In the genomic region with DNA sequence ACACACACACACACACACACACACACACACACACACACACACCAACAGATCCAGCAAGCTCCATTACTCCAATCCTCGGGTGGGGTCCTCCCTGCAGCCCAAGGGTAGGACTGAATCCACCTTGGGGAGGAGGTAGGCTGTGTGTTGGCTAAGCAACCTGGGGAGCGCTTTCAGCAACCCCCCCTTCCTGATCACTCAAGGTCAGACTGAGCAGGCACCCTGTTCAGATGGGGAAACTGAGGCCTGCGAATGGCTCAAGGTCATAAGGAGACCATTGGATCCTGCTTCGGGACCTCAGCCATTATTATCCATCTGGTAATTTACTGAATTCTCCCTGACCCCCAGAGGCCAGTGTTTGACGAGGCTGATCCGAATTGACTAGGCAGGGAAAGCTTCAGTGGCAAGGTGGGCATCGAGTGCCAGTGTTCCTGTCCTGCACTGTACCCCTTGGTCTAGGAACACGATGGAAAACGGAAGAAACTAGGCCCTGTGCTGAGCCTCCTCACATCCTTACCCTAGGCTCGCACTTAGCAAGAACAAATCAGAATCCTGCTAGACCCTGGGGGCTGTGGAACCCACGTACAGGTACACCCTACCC, we compare ENCODE assay signal across 10 mouse cellular contexts. TPM values are rescaled to one million over a fixed set of nuclear protein-coding genes. Genes with fewer than 3 reads are reported as not detected.
DNase-seq lines count a peak whose midpoint lies in the region; ATAC-seq and TF ChIP-seq lines count a peak whose summit lies in the region.
"Had no signal": no experiment of that assay in that cellular context is flagged by ENCODE, and none has a peak within 500 bp of the region (broad histone marks: within the 10 kb centered on the region; RNA-seq: fewer than 3 reads in every experiment).

No protein-coding gene starts in this region.

- peak overlapping the region; percentile 79 for H3K4me3 ChIP-seq in heart, embryonic 12.5 days
- H3K4me3 ChIP-seq in ES-E14 (ENCODE audit: insufficient read depth in 1 of 2, low read depth in 1 of 2, low read length in 2 of 2, poor library complexity in 1 of 2, severe bottlenecking in 1 of 2) = peak overlapping the region; percentile 83 to 93; a peak in 2 of 4 replicates
- H3K4me3 ChIP-seq in heart, postnatal 0 days (ENCODE audit: low read depth, low read length) = peak overlapping the region; percentile 76
- H3K4me3 ChIP-seq in liver, postnatal 0 days (ENCODE audit: low read depth, low read length) = peak overlapping the region; percentile 52; the same call in 1 of the 2 replicates

- in situ Hi-C loops in ES-E14 (cut with MboI; ENCODE audit: low sequenced_read_pairs in 2 of 2, unreplicated experiment in 2 of 2) = no loop called here

- WGBS in heart, embryonic 12.5 days = 56% methylated on average over 11 of the region's 11 CpGs
- 51% methylated on average over 11 of the region's 11 CpGs for WGBS in heart, postnatal 0 days
- 58% methylated on average over 11 of the region's 11 CpGs for WGBS in liver, postnatal 0 days (ENCODE audit: insufficient replicate concordance)

- intact Hi-C loops in heart, postnatal 36 days (cut with DNase I) = loop anchor here (2.0 kb wide), 1 partner anchor 52 kb away; no protein-coding TSS in a partner anchor

- peaks cover 77% of the 10 kb centered on the region for H3K4me1 ChIP-seq in heart, embryonic 12.5 days (replicated peaks)
- H3K4me1 ChIP-seq in ES-E14 (ENCODE audit: control insufficient read depth in 2 of 2, insufficient read depth in 2 of 2, low read length in 2 of 2, poor library complexity in 1 of 2) = peaks cover 2 to 9% of the 10 kb centered on the region in 2 experiments; a peak in 1 of 4 replicates
- peaks cover 15% of the 10 kb centered on the region; the same call in 1 of the 2 replicates for H3K4me1 ChIP-seq in heart, postnatal 0 days (ENCODE audit: control insufficient read depth, insufficient read depth)
- peaks cover 9% of the 10 kb centered on the region; the same call in 1 of the 2 replicates for H3K4me1 ChIP-seq in liver, postnatal 0 days (ENCODE audit: insufficient read depth)

- TF ChIP-seq EP300 in heart, postnatal 0 days (IDR thresholded peaks at IDR 0.05; ENCODE audit: low read depth) = no peak
- no peak for TF ChIP-seq EP300 in liver, postnatal 0 days (IDR thresholded peaks at IDR 0.05; ENCODE audit: low read depth)

- no peak for DNase-seq in heart, postnatal 36 days
- DNase-seq in ES-E14 (ENCODE audit: low read depth, low spot score) = no peak
- DNase-seq in heart, postnatal 0 days (ENCODE audit: low spot score) = no peak
- no peak for DNase-seq in liver, postnatal 0 days
- no peak for DNase-seq in ovary, postnatal 36 days (ENCODE audit: low spot score)
- no peak for DNase-seq in ovary, postnatal 10 days (ENCODE audit: low spot score)
- no peak for DNase-seq in Muller cell, postnatal 12 days (ENCODE audit: inconsistent ontology term)
- DNase-seq: cerebellum, adult 11 months had no signal

- no peak for ATAC-seq in heart, embryonic 12.5 days (ENCODE audit: insufficient number of reproducible peaks, low FRiP score)
- no peak for ATAC-seq in heart, postnatal 0 days (ENCODE audit: insufficient read depth, low read depth)
- no peak for ATAC-seq in liver, postnatal 0 days

- H3K27ac ChIP-seq in heart, embryonic 12.5 days (ENCODE audit: poor library complexity, severe bottlenecking) = 0 out of 2 replicates have a peak overlapping the region, but pooled peaks have one; percentile 30
- H3K27ac ChIP-seq in ES-E14 (ENCODE audit: insufficient read depth, low read depth, low read length, poor library complexity, severe bottlenecking) = no peak overlapping the region
- no peak overlapping the region for H3K27ac ChIP-seq in heart, postnatal 0 days (ENCODE audit: low read depth)
- H3K27ac ChIP-seq in liver, postnatal 0 days (ENCODE audit: low read depth) = no peak overlapping the region

- H3K9me3 ChIP-seq in heart, embryonic 12.5 days (replicated peaks) = no peaks in the 10 kb centered on the region
- H3K9me3 ChIP-seq in ES-E14 (ENCODE audit: control insufficient read depth, insufficient read depth, low read depth, low read length) = no peaks in the 10 kb centered on the region
- no peaks in the 10 kb centered on the region for H3K9me3 ChIP-seq in heart, postnatal 0 days (replicated peaks; ENCODE audit: control insufficient read depth, low read length)
- no peaks in the 10 kb centered on the region for H3K9me3 ChIP-seq in liver, postnatal 0 days (ENCODE audit: low read length)

- no peaks in the 10 kb centered on the region for H3K27me3 ChIP-seq in heart, embryonic 12.5 days (replicated peaks)
- H3K27me3 ChIP-seq in heart, postnatal 0 days (ENCODE audit: control insufficient read depth, insufficient read depth, low read length) = no peaks in the 10 kb centered on the region
- H3K27me3 ChIP-seq in liver, postnatal 0 days (ENCODE audit: insufficient read depth, low read length) = peaks cover 17% of the 10 kb centered on the region
- H3K27me3 ChIP-seq: CH12.LX had no signal

- peaks cover 27% of the 10 kb centered on the region for H3K36me3 ChIP-seq in heart, embryonic 12.5 days
- no peaks in the 10 kb centered on the region; the same call in 1 of the 2 replicates for H3K36me3 ChIP-seq in ES-E14 (ENCODE audit: control insufficient read depth, insufficient read depth, low read length, poor library complexity, severe bottlenecking)
- peaks cover 15% of the 10 kb centered on the region for H3K36me3 ChIP-seq in heart, postnatal 0 days (replicated peaks; ENCODE audit: control insufficient read depth, insufficient read depth, low read length)
- no peaks in the 10 kb centered on the region for H3K36me3 ChIP-seq in liver, postnatal 0 days (replicated peaks; ENCODE audit: insufficient read depth, low read length)

- peak overlapping the region; percentile 92 for H3K4me2 ChIP-seq in heart, embryonic 12.5 days
- peak overlapping the region; percentile 81 for H3K4me2 ChIP-seq in heart, postnatal 0 days (ENCODE audit: low read depth, low read length)
- H3K4me2 ChIP-seq in liver, postnatal 0 days (ENCODE audit: low read depth, low read length) = peak overlapping the region; percentile 77

- H3K9ac ChIP-seq in heart, embryonic 12.5 days = peak overlapping the region; percentile 93
- no peak overlapping the region for H3K9ac ChIP-seq in ES-E14 (ENCODE audit: insufficient read depth, low read depth, low read length, poor library complexity, severe bottlenecking)
- H3K9ac ChIP-seq in heart, postnatal 0 days (replicated peaks; ENCODE audit: low read depth, low read length) = peak overlapping the region; percentile 90
- no peak overlapping the region for H3K9ac ChIP-seq in liver, postnatal 0 days (replicated peaks)

- no peak for TF ChIP-seq CTCF in heart, postnatal 0 days (IDR thresholded peaks at IDR 0.05; ENCODE audit: low read depth)
- TF ChIP-seq CTCF in liver, postnatal 0 days (IDR thresholded peaks at IDR 0.05; ENCODE audit: low read depth) = no peak

TF ChIP-seq in ES-E14, 5 proteins besides CTCF, POLR2A, EP300 and RAD21:
- no peak for TF ChIP-seq MAFK (IDR thresholded peaks at IDR 0.05; ENCODE audit: insufficient read depth, low read depth, low read length)
- TF ChIP-seq ZNF384 (IDR thresholded peaks at IDR 0.05; ENCODE audit: low read depth, low read length) = no peak
- TF ChIP-seq HCFC1 (IDR thresholded peaks at IDR 0.05; ENCODE audit: borderline replicate concordance, insufficient read depth, low read length) = no peak
- TF ChIP-seq CHD2 (IDR thresholded peaks at IDR 0.05; ENCODE audit: low read depth, low read length) = no peak
- TF ChIP-seq ZC3H11A (IDR thresholded peaks at IDR 0.05; ENCODE audit: borderline replicate concordance, low read depth, low read length) = no peak
TF ChIP-seq in ES-E14: peak in this region for 0.

RNA-seq across cellular contexts. Expression of a gene that starts 1.2 kb away (rescaled TPM):
- polyA plus RNA-seq in heart, embryonic 12.5 days (2016; fragmentation: Nextera tagmentation; extraction: Ambion mirVana) = 12.9 and 14.3 TPM in 2 replicates
- total RNA-seq in heart, postnatal 36 days (2021) = 10 to 100 TPM; 34.3 to 38.1 TPM
- 3.0 and 3.6 TPM in 2 replicates for total RNA-seq in ES-E14 (2012; rRNA removed)
- 11.3 and 12.6 TPM in 2 replicates for total RNA-seq in heart, postnatal 0 days (2014; rRNA removed; ENCODE audit: low replicate concordance)
- polyA plus RNA-seq in heart, postnatal 0 days (2015; fragmentation: Nextera tagmentation; extraction: Ambion mirVana) = 4.1 and 5.1 TPM in 2 replicates
- polyA plus RNA-seq in liver, postnatal 0 days (2015; fragmentation: Nextera tagmentation; extraction: Ambion mirVana) = 0.95 and 1.2 TPM in 2 replicates

Comparison
In these comparisons a context has a peak if more than half of its experiments do, and no peak if none do; other contexts are left out.
1. H3K9ac ChIP-seq: peak in heart, embryonic 12.5 days (single experiment) and heart, postnatal 0 days (single experiment); none in ES-E14 (single experiment) and liver, postnatal 0 days (single experiment).
2. Peak in every context shown above with its lines, with median percentiles within 50 percentile points of each other: H3K4me2 ChIP-seq and H3K4me3 ChIP-seq.